Comparison of ENCODE assay signal across 8 mouse cellular contexts in genomic region chr16:95769066-95769995, GRCm38 (mm10).
DNase-seq lines count a peak whose midpoint lies in the region; ATAC-seq and TF ChIP-seq lines count a peak whose summit lies in the region.

No protein-coding gene starts in this region.

- no peaks in the 10 kb centered on the region for H3K36me3 ChIP-seq in hindbrain, embryonic 10.5 days
- H3K36me3 ChIP-seq in hindbrain, embryonic 12.5 days, result no peaks in the 10 kb centered on the region
- no peaks in the 10 kb centered on the region for H3K36me3 ChIP-seq in ES-E14 (ENCODE audit: control insufficient read depth, insufficient read depth, low read length, poor library complexity, severe bottlenecking)
- no peaks in the 10 kb centered on the region for H3K36me3 ChIP-seq in liver, embryonic 14.5 days (replicated peaks; ENCODE audit: control insufficient read depth, insufficient read depth, low read depth)
- no peaks in the 10 kb centered on the region for H3K36me3 ChIP-seq in stomach, postnatal 0 days (ENCODE audit: control insufficient read depth, insufficient read depth, low read length)
- H3K36me3 ChIP-seq in intestine, postnatal 0 days (ENCODE audit: control insufficient read depth, insufficient read depth), result no peaks in the 10 kb centered on the region

- no peak for TF ChIP-seq EP300 in liver, embryonic 14.5 days (IDR thresholded peaks at IDR 0.05; ENCODE audit: low read depth)
- no peak for TF ChIP-seq EP300 in stomach, postnatal 0 days (optimal IDR thresholded peaks at IDR 0.05)

- H3K9ac ChIP-seq in hindbrain, embryonic 12.5 days, result no peak overlapping the region
- peak overlapping the region; percentile 43; the same call in 1 of the 2 replicates for H3K9ac ChIP-seq in ES-E14 (ENCODE audit: insufficient read depth, low read depth, low read length, poor library complexity, severe bottlenecking)
- no peak overlapping the region for H3K9ac ChIP-seq in liver, embryonic 14.5 days (replicated peaks)
- peak overlapping the region; percentile 19 for H3K9ac ChIP-seq in stomach, postnatal 0 days (ENCODE audit: low read length)
- no peak overlapping the region for H3K9ac ChIP-seq in intestine, postnatal 0 days (ENCODE audit: low read depth, low read length)

- H3K4me1 ChIP-seq in hindbrain, embryonic 10.5 days (replicated peaks), result 0 out of 2 replicates have a peak, but pooled peaks cover 2% of the 10 kb centered on the region
- H3K4me1 ChIP-seq in hindbrain, embryonic 12.5 days, result no peaks in the 10 kb centered on the region
- peaks cover 13 to 40% of the 10 kb centered on the region in 2 experiments for H3K4me1 ChIP-seq in ES-E14 (ENCODE audit: control insufficient read depth in 2 of 2, insufficient read depth in 2 of 2, low read length in 2 of 2, poor library complexity in 1 of 2)
- peaks cover 0 to 7% of the 10 kb centered on the region in 2 experiments; a peak in 2 of 4 replicates for H3K4me1 ChIP-seq in liver, embryonic 14.5 days (replicated peaks; ENCODE audit: control insufficient read depth in 2 of 2, insufficient read depth in 2 of 2, low read length in 1 of 2)
- H3K4me1 ChIP-seq in stomach, postnatal 0 days (replicated peaks; ENCODE audit: control insufficient read depth, insufficient read depth), result peaks cover 2% of the 10 kb centered on the region
- no peaks in the 10 kb centered on the region for H3K4me1 ChIP-seq in intestine, postnatal 0 days (replicated peaks; ENCODE audit: control insufficient read depth, insufficient read depth, low read length)

- 0 out of 2 replicates have a peak overlapping the region, but pooled peaks have one; percentile 4 for H3K27ac ChIP-seq in hindbrain, embryonic 10.5 days
- no peak overlapping the region for H3K27ac ChIP-seq in hindbrain, embryonic 12.5 days
- no peak overlapping the region for H3K27ac ChIP-seq in ES-E14 (ENCODE audit: insufficient read depth, low read depth, low read length, poor library complexity, severe bottlenecking)
- H3K27ac ChIP-seq in liver, embryonic 14.5 days, result no peak overlapping the region
- H3K27ac ChIP-seq in stomach, postnatal 0 days (replicated peaks), result peak overlapping the region; percentile 70
- no peak overlapping the region for H3K27ac ChIP-seq in intestine, postnatal 0 days (ENCODE audit: low read depth, low read length)

- TF ChIP-seq CTCF in liver, embryonic 14.5 days (IDR thresholded peaks at IDR 0.05; ENCODE audit: low read depth), result no peak
- peak; percentile 16 for TF ChIP-seq CTCF in stomach, postnatal 0 days (IDR thresholded peaks at IDR 0.05; ENCODE audit: low read depth)
- TF ChIP-seq CTCF in intestine, postnatal 0 days (IDR thresholded peaks at IDR 0.05; ENCODE audit: low read depth), result no peak

- no peak overlapping the region for H3K4me3 ChIP-seq in hindbrain, embryonic 10.5 days
- H3K4me3 ChIP-seq in hindbrain, embryonic 12.5 days, result no peak overlapping the region
- H3K4me3 ChIP-seq in ES-E14 (ENCODE audit: insufficient read depth in 1 of 2, low read depth in 1 of 2, low read length in 2 of 2, poor library complexity in 1 of 2, severe bottlenecking in 1 of 2), result peak overlapping the region; percentile 37 to 53
- no peak overlapping the region for H3K4me3 ChIP-seq in liver, embryonic 14.5 days (ENCODE audit: insufficient read depth in 1 of 2, low read depth in 2 of 2, low read length in 2 of 2)
- no peak overlapping the region for H3K4me3 ChIP-seq in stomach, postnatal 0 days (ENCODE audit: low read depth, low read length)
- H3K4me3 ChIP-seq in intestine, postnatal 0 days (ENCODE audit: low read depth, low read length), result no peak overlapping the region

- no peaks in the 10 kb centered on the region for H3K9me3 ChIP-seq in hindbrain, embryonic 10.5 days
- H3K9me3 ChIP-seq in hindbrain, embryonic 12.5 days (replicated peaks), result no peaks in the 10 kb centered on the region
- H3K9me3 ChIP-seq in ES-E14 (ENCODE audit: control insufficient read depth, insufficient read depth, low read depth, low read length), result no peaks in the 10 kb centered on the region
- no peaks in the 10 kb centered on the region for H3K9me3 ChIP-seq in liver, embryonic 14.5 days (ENCODE audit: control insufficient read depth, low read length)
- H3K9me3 ChIP-seq in stomach, postnatal 0 days (ENCODE audit: control insufficient read depth, low read length), result no peaks in the 10 kb centered on the region
- H3K9me3 ChIP-seq in intestine, postnatal 0 days (ENCODE audit: control insufficient read depth), result no peaks in the 10 kb centered on the region

- H3K27me3 ChIP-seq in hindbrain, embryonic 10.5 days (ENCODE audit: insufficient read depth, poor library complexity, severe bottlenecking), result no peaks in the 10 kb centered on the region
- H3K27me3 ChIP-seq in hindbrain, embryonic 12.5 days, result no peaks in the 10 kb centered on the region
- no peaks in the 10 kb centered on the region for H3K27me3 ChIP-seq in liver, embryonic 14.5 days (ENCODE audit: control insufficient read depth, insufficient read depth, low read length)
- no peaks in the 10 kb centered on the region for H3K27me3 ChIP-seq in stomach, postnatal 0 days (ENCODE audit: control insufficient read depth, insufficient read depth, low read length)
- no peaks in the 10 kb centered on the region for H3K27me3 ChIP-seq in intestine, postnatal 0 days (replicated peaks; ENCODE audit: control insufficient read depth, insufficient read depth, low read length)

- in situ Hi-C loops in ES-E14 (cut with MboI; ENCODE audit: low sequenced_read_pairs in 2 of 2, unreplicated experiment in 2 of 2), result no loop called here

- DNase-seq in hindbrain, embryonic 10.5 days (ENCODE audit: low spot score), result no peak
- DNase-seq in ES-E14 (ENCODE audit: low read depth, low spot score), result no peak
- peak; percentile 62 to 73 for DNase-seq in cerebellum, postnatal 36 days
- peak; percentile 75 for DNase-seq in induced T-regulatory cell, adult 2 months (ENCODE audit: low read depth)
- no peak for DNase-seq in liver, embryonic 14.5 days (ENCODE audit: low read depth in 3 of 3, low spot score in 3 of 3)
- peak; percentile 60 for DNase-seq in stomach, postnatal 0 days (ENCODE audit: low spot score)

- H3K4me2 ChIP-seq in hindbrain, embryonic 12.5 days (replicated peaks), result no peak overlapping the region
- 0 out of 2 replicates have a peak overlapping the region, but pooled peaks have one; percentile 7 for H3K4me2 ChIP-seq in liver, embryonic 14.5 days (ENCODE audit: low read depth)
- H3K4me2 ChIP-seq in stomach, postnatal 0 days (replicated peaks; ENCODE audit: low read depth), result peak overlapping the region; percentile 19; the same call in 1 of the 2 replicates
- H3K4me2 ChIP-seq in intestine, postnatal 0 days (replicated peaks; ENCODE audit: low read depth), result no peak overlapping the region

- no peak for ATAC-seq in hindbrain, embryonic 12.5 days (ENCODE audit: low FRiP score)
- no peak for ATAC-seq in liver, embryonic 14.5 days (ENCODE audit: insufficient read depth)
- ATAC-seq in stomach, postnatal 0 days (ENCODE audit: low FRiP score, low TSS enrichment), result 0 out of 2 replicates have a peak, but pooled peaks have one; percentile 40
- no peak for ATAC-seq in intestine, postnatal 0 days

- 53% methylated on average over 14 of the region's 14 CpGs for WGBS in hindbrain, embryonic 10.5 days
- 53% methylated on average over 14 of the region's 14 CpGs for WGBS in hindbrain, embryonic 12.5 days
- WGBS in liver, embryonic 14.5 days (ENCODE audit: insufficient replicate concordance), result 48% methylated on average over 14 of the region's 14 CpGs
- 22% methylated on average over 14 of the region's 14 CpGs for whole genome bisulfite sequencing in stomach, postnatal 0 days
- WGBS in intestine, postnatal 0 days, result 38% methylated on average over 14 of the region's 14 CpGs

TF ChIP-seq in ES-E14, 5 proteins besides CTCF, POLR2A, EP300 and RAD21:
- TF ChIP-seq HCFC1 (IDR thresholded peaks at IDR 0.05; ENCODE audit: borderline replicate concordance, insufficient read depth, low read length) (no peak), MAFK (IDR thresholded peaks at IDR 0.05; ENCODE audit: insufficient read depth, low read depth, low read length) (no peak), ZC3H11A (IDR thresholded peaks at IDR 0.05; ENCODE audit: borderline replicate concordance, low read depth, low read length) (no peak), ZNF384 (IDR thresholded peaks at IDR 0.05; ENCODE audit: low read depth, low read length) (peak; percentile 94), CHD2 (IDR thresholded peaks at IDR 0.05; ENCODE audit: low read depth, low read length) (no peak)

Comparison
In these comparisons a context has a peak if more than half of its experiments do, and no peak if none do; other contexts are left out.
1. H3K27ac ChIP-seq: peak in hindbrain, embryonic 10.5 days (single experiment) and stomach, postnatal 0 days (single experiment); none in hindbrain, embryonic 12.5 days (single experiment), ES-E14 (single experiment), liver, embryonic 14.5 days (single experiment) and intestine, postnatal 0 days (single experiment).
2. DNase-seq: peak in cerebellum, postnatal 36 days (2 of 2), induced T-regulatory cell, adult 2 months (single experiment) and stomach, postnatal 0 days (single experiment); none in hindbrain, embryonic 10.5 days (single experiment), ES-E14 (single experiment) and liver, embryonic 14.5 days (0 of 3).
3. H3K4me3 ChIP-seq: peak in ES-E14 (2 of 2); none in hindbrain, embryonic 10.5 days (single experiment), hindbrain, embryonic 12.5 days (single experiment), liver, embryonic 14.5 days (0 of 2), stomach, postnatal 0 days (single experiment) and intestine, postnatal 0 days (single experiment).
4. H3K4me2 ChIP-seq: peak in liver, embryonic 14.5 days (single experiment) and stomach, postnatal 0 days (single experiment); none in hindbrain, embryonic 12.5 days (single experiment) and intestine, postnatal 0 days (single experiment).
5. H3K9ac ChIP-seq: peak in ES-E14 (single experiment) and stomach, postnatal 0 days (single experiment); none in hindbrain, embryonic 12.5 days (single experiment), liver, embryonic 14.5 days (single experiment) and intestine, postnatal 0 days (single experiment).